Mouse (Mus musculus) midbrain, postnatal 0 days (tissue): ENCODE data around the gene March5. TPM values are rescaled to one million over a fixed set of nuclear protein-coding genes. Genes with fewer than 3 reads are reported as not detected.

ENCODE experiments used
- ATAC-seq: fragments of 200-750 bp; cut with Nextera tagmentation; 2 replicates; pipeline ENCODE4 v1.8.0; 2017; ENCODE audit warnings: moderate number of reproducible peaks, mild to moderate bottlenecking, moderate TSS enrichment, moderate library complexity; ENCODE audit not compliant: low FRiP score
- DNase-seq: peaks from one replicate; pipeline ENCODE4 v3.0.0-alpha.2; 2015; ENCODE audit warnings: low spot score
- H3K27ac ChIP-seq: fragments of 300-500 bp; sonication (generic); 2 replicates; pipeline ENCODE4 v1.5.1; 2014; ENCODE audit warnings: low read depth, mild to moderate bottlenecking, low read length, mixed read lengths
- H3K27me3 ChIP-seq: fragments of 300-500 bp; sonication (generic); 2 replicates; pipeline ENCODE4 v1.6.1; 2014; ENCODE audit warnings: low read length, control low read depth, mixed read lengths; ENCODE audit not compliant: insufficient read depth
- H3K36me3 ChIP-seq: fragments of 300-500 bp; sonication (generic); 2 replicates; pipeline ENCODE4 v1.6.1; 2014; ENCODE audit warnings: low read length, control low read depth, mixed read lengths; ENCODE audit not compliant: insufficient read depth
- H3K4me1 ChIP-seq: fragments of 300-500 bp; sonication (generic); 2 replicates; pipeline ENCODE4 v1.6.1; 2014; ENCODE audit warnings: mild to moderate bottlenecking, control low read depth, antibody characterized with exemption, low read length, mixed read lengths; ENCODE audit not compliant: insufficient read depth
- H3K4me2 ChIP-seq: fragments of 300-500 bp; sonication (generic); 2 replicates; pipeline ENCODE4 v1.6.1; 2014; ENCODE audit warnings: low read depth, mild to moderate bottlenecking, low read length, mixed read lengths; ENCODE audit not compliant: poor library complexity, severe bottlenecking
- H3K4me3 ChIP-seq: fragments of 300-500 bp; sonication (generic); 2 replicates; pipeline ENCODE4 v1.5.1; 2014; ENCODE audit warnings: low read depth, mild to moderate bottlenecking, low read length, moderate library complexity
- H3K9ac ChIP-seq: fragments of 300-500 bp; sonication (generic); replicated peaks from 2 replicates; pipeline ENCODE4 v1.6.1; 2014; ENCODE audit warnings: mild to moderate bottlenecking, low read length, moderate library complexity, mixed read lengths; ENCODE audit not compliant: poor library complexity, severe bottlenecking
- H3K9me3 ChIP-seq: fragments of 300-500 bp; sonication (generic); 2 replicates; pipeline ENCODE4 v1.6.1; 2016; ENCODE audit warnings: low read length, control low read depth
- CTCF ChIP-seq: IDR thresholded peaks from 2 replicates; pipeline ENCODE4 v1.5.1; 2016; ENCODE audit warnings: antibody characterized with exemption, mild to moderate bottlenecking
- WGBS: fragments of 180-500 bp; shearing (Covaris S2); extraction: QIAGEN DNeasy Blood & Tissue Kit; methylation state at CpG from one replicate; pipeline ENCODE4 v1.1.7; 2014; 5-methylcytosine and 5-hydroxymethylcytosine counted together
- polyA plus RNA-seq: library from polyadenylated mRNA; unstranded; fragments of >200 nt; fragmentation: Nextera tagmentation; extraction: Ambion mirVana; gene quantifications from 2 replicates; pipeline ENCODE4 v1.2.1, GENCODE M21; 2015
- total RNA-seq: library from RNA; depleted of rRNA; stranded (reverse); fragments of >200 nt; gene quantifications from 2 replicates; pipeline ENCODE4 v1.2.3, GENCODE M21; 2014

March5 gene
- total and polyA plus RNA-seq, 2 experiments from 2014 or later, result 79.9 to 97.0 TPM

GRCm38 (mm10) chr19:37248199-37248598 is 40.9 kb downstream of the March5 start:
- Histone ChIP-seq H3K4me3 (no peak overlapping the region), H3K4me2 (no peak overlapping the region), H3K27ac (no peak overlapping the region), H3K36me3 (no peaks in the 10 kb centered on the region), H3K9me3 (no peaks in the 10 kb centered on the region), H3K4me1 (no peaks in the 10 kb centered on the region), H3K9ac (no peak overlapping the region), H3K27me3 (no peaks in the 10 kb centered on the region)
- DNase-seq, result no peak
- WGBS, result 85% methylated on average over 3 of the region's 3 CpGs
- TF ChIP-seq CTCF, result no peak
- ATAC-seq, result no peak

DNA sequence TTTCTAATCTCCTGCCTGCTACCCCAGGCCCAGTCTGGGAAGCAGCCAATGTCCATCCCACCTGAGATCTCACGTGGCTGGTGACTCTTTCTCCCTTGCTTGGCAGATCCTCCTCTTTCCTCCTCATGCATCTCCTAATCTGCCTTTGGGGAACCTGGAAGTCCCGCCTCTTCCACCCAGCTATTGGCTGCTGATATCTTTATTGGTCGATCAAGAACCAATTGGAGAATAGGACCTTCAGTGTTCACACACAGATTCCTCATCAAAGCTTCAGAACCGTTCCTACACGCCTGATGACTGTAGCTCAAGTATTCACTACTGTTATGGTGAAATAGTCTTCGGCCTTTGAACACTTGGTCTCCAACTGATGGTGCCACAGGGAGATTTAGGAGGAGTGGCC is 44.8 kb downstream of the March5 start:
- H3K27ac ChIP-seq, result no peak overlapping the region
- ATAC-seq (no peak), DNase-seq (no peak)
- no peak overlapping the region for H3K9ac ChIP-seq
- no peaks in the 10 kb centered on the region for H3K9me3 ChIP-seq
- no peaks in the 10 kb centered on the region for H3K4me1 ChIP-seq
- no peak overlapping the region for H3K4me2 ChIP-seq
- 60% methylated on average over 6 of the region's 6 CpGs for WGBS
- no peaks in the 10 kb centered on the region for H3K36me3 ChIP-seq
- no peaks in the 10 kb centered on the region for H3K27me3 ChIP-seq
- no peak overlapping the region for H3K4me3 ChIP-seq
- no peak for TF ChIP-seq CTCF

GRCm38 (mm10) chr19:37255321-37255720 is 48.0 kb downstream of the March5 start:
- no peaks in the 10 kb centered on the region for H3K9me3 ChIP-seq
- TF ChIP-seq CTCF, result no peak
- no peaks in the 10 kb centered on the region for H3K4me1 ChIP-seq
- ATAC-seq (no peak), DNase-seq (no peak)
- 93% methylated on average over 9 of the region's 9 CpGs for WGBS
- H3K4me2 ChIP-seq, result no peak overlapping the region
- H3K27ac ChIP-seq, result no peak overlapping the region
- H3K36me3 ChIP-seq, result no peaks in the 10 kb centered on the region
- no peak overlapping the region for H3K9ac ChIP-seq
- H3K4me3 ChIP-seq, result no peak overlapping the region
- no peaks in the 10 kb centered on the region for H3K27me3 ChIP-seq

- no peak for ATAC-seq
- no peaks in the 10 kb centered on the region for H3K9me3 ChIP-seq
- WGBS, result 83% methylated on average over 4 of the region's 4 CpGs
Observed at GRCm38 (mm10) chr19:37262389-37262788, 55.0 kb downstream of the March5 start.

DNA sequence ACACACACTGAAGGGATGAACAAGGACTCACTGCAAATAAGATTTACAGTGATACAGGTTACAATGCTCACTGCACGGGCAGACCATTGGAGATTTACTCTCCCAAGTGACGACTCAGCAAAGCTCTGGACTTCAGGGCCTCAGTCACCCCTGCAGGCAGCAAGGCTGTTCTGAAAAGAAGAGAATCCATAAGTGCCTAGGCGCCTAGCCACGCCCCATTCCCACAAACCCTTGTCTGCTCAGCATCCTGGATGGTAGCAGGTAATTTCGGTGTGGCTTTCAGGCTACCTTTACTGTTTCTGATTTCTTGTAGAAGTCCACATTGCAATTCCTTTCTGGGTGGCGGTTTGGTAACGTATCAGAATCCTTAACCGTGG is 56.2 kb downstream of the March5 start:
- no peak overlapping the region for H3K4me3 ChIP-seq
- no peak overlapping the region for H3K9ac ChIP-seq
- H3K4me2 ChIP-seq, result no peak overlapping the region
- no peak for DNase-seq
- H3K4me1 ChIP-seq, result no peaks in the 10 kb centered on the region
- 71% methylated on average over 8 of the region's 8 CpGs for WGBS
- no peak for TF ChIP-seq CTCF
- 0 out of 2 replicates have a peak, but pooled peaks cover 3% of the 10 kb centered on the region for H3K36me3 ChIP-seq
- ATAC-seq, result no peak
- no peak overlapping the region for H3K27ac ChIP-seq
- H3K27me3 ChIP-seq, result no peaks in the 10 kb centered on the region
- no peaks in the 10 kb centered on the region for H3K9me3 ChIP-seq

More at GRCm38 (mm10) chr19:37262389-37262788, 55.0 kb downstream of the March5 start:
- H3K9ac ChIP-seq, result no peak overlapping the region
- no peaks in the 10 kb centered on the region for H3K4me1 ChIP-seq
- H3K27me3 ChIP-seq, result no peaks in the 10 kb centered on the region
- no peak for TF ChIP-seq CTCF
- no peak overlapping the region for H3K27ac ChIP-seq
- H3K4me2 ChIP-seq, result no peak overlapping the region
- H3K4me3 ChIP-seq, result no peak overlapping the region
- no peak for DNase-seq
- no peaks in the 10 kb centered on the region for H3K36me3 ChIP-seq

DNA sequence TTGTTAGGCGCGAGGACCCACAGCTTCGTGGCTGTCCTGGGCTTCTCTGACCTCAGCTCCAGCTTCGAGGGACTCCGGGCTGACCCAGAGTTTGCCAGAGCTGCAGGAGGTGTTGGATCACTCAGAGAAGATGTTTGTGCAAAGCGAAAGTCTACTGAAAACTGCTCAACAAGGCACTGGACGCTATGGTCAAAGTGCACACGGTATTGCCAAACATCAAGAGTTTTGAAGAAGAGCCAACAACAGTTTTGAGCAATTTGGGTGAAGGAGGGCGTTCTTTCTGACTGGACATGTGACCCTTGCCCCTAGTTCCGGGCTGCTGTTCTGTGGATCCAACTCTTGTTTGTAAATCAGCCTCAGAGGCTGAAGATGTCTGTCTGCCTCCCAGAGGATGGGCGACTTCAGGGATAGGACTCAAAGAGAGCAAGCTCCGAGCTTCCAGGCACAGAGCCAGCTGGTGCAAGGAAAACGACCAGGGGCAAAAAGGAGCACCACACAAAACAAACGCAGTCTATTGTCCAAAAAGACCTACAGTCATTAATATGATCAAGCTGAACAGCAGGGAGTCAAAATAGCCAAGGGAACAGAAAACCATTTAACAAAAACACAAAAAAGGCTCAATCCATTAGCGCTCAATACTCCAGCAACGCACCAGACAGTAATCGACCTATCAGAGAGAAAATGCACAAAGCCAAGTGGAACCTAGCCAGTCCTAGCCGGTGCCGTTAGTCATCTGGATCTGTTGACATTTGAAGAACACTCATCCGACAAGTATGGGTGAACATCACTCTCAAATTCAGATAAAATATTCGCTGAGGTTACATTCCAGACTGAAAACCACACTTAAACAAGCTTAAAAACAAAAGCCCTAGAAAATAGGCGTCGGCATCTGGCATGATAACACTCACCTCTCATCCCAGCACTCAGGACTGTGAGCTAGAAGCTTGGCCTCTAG is 56.9 kb downstream of the March5 start:
- Histone ChIP-seq H3K4me1 (no peaks in the 10 kb centered on the region), H3K27ac (no peak overlapping the region), H3K27me3 (no peaks in the 10 kb centered on the region), H3K36me3 (0 out of 2 replicates have a peak, but pooled peaks cover 5% of the 10 kb centered on the region), H3K4me2 (0 out of 2 replicates have a peak overlapping the region, but pooled peaks have one; percentile 3), H3K9me3 (no peaks in the 10 kb centered on the region), H3K4me3 (no peak overlapping the region), H3K9ac (no peak overlapping the region)
- DNase-seq (peak; percentile 40), ATAC-seq (no peak)
- 54% methylated on average over 23 of the region's 23 CpGs for WGBS
- TF ChIP-seq CTCF, result no peak
